In the genomic region with DNA sequence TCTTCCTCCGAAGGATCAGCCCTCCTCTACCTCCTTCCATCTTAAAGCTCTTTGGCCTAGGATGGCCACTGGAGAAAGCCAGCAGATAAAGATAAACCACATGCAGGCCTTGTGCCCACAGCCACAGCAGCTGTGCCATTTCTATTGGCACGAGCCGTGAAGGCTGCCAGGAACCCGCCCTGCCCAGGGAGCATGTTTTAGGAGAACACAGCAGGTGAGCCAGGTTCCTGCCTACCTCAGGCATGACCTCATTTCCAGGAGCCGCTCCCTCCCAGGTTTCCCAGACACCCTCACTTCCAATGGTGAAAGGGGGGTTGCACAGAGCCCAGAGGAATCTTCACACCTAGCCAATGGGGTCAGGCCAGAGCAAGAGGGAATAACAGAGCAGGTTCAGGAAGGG, we compare ENCODE assay signal across 9 mouse cellular contexts. TPM values are rescaled to one million over a fixed set of nuclear protein-coding genes. Genes with fewer than 3 reads are reported as not detected.
DNase-seq lines count a peak whose midpoint lies in the region; ATAC-seq and TF ChIP-seq lines count a peak whose summit lies in the region.
"Had no signal": no experiment of that assay in that cellular context is flagged by ENCODE, and none has a peak within 500 bp of the region (broad histone marks: within the 10 kb centered on the region; RNA-seq: fewer than 3 reads in every experiment).

No protein-coding gene starts in this region.

- H3K4me1 ChIP-seq in heart, postnatal 0 days (ENCODE audit: control insufficient read depth, insufficient read depth): peaks cover 73% of the 10 kb centered on the region
- H3K4me1 ChIP-seq in intestine, embryonic 15.5 days (replicated peaks): peaks cover 69% of the 10 kb centered on the region
- peaks cover 25% of the 10 kb centered on the region for H3K4me1 ChIP-seq in hindbrain, embryonic 12.5 days

- no peak for TF ChIP-seq EP300 in heart, postnatal 0 days (IDR thresholded peaks at IDR 0.05; ENCODE audit: low read depth)

- H3K36me3 ChIP-seq in heart, postnatal 0 days (replicated peaks; ENCODE audit: control insufficient read depth, insufficient read depth, low read length): no peaks in the 10 kb centered on the region
- no peaks in the 10 kb centered on the region for H3K36me3 ChIP-seq in intestine, embryonic 15.5 days
- H3K36me3 ChIP-seq in hindbrain, embryonic 12.5 days: no peaks in the 10 kb centered on the region
- H3K36me3 ChIP-seq: midbrain, embryonic 15.5 days had no signal

- no peaks in the 10 kb centered on the region for H3K27me3 ChIP-seq in heart, postnatal 0 days (ENCODE audit: control insufficient read depth, insufficient read depth, low read length)
- H3K27me3 ChIP-seq in intestine, embryonic 15.5 days (replicated peaks): no peaks in the 10 kb centered on the region
- peaks cover 37% of the 10 kb centered on the region for H3K27me3 ChIP-seq in hindbrain, embryonic 12.5 days

- DNase-seq in heart, postnatal 0 days (ENCODE audit: low spot score): no peak
- no peak for DNase-seq in heart, postnatal 36 days
- DNase-seq in brain, adult 2 months (ENCODE audit: low read depth, low spot score): peak; percentile 86
- DNase-seq in lung, postnatal 36 days: peak; percentile 85

- H3K4me2 ChIP-seq in heart, postnatal 0 days (ENCODE audit: low read depth, low read length): no peak overlapping the region
- peak overlapping the region; percentile 1; the same call in 1 of the 2 replicates for H3K4me2 ChIP-seq in intestine, embryonic 15.5 days (replicated peaks)
- H3K4me2 ChIP-seq in hindbrain, embryonic 12.5 days (replicated peaks): no peak overlapping the region
- H3K4me2 ChIP-seq: midbrain, embryonic 15.5 days had no signal

- ATAC-seq in heart, postnatal 0 days (ENCODE audit: insufficient read depth, low read depth): no peak
- no peak for ATAC-seq in intestine, embryonic 15.5 days
- no peak for ATAC-seq in hindbrain, embryonic 12.5 days (ENCODE audit: low FRiP score)
- no peak for ATAC-seq in inflammation-experienced regulatory T-cells, adult 6 months
- ATAC-seq: midbrain, embryonic 15.5 days had no signal

- intact Hi-C loops in heart, postnatal 36 days (cut with DNase I): no loop called here

- H3K4me3 ChIP-seq in heart, postnatal 0 days (ENCODE audit: low read depth, low read length): no peak overlapping the region
- H3K4me3 ChIP-seq in intestine, embryonic 15.5 days (replicated peaks): no peak overlapping the region
- H3K4me3 ChIP-seq in hindbrain, embryonic 12.5 days: no peak overlapping the region
- H3K4me3 ChIP-seq: midbrain, embryonic 15.5 days had no signal

- no peak overlapping the region for H3K9ac ChIP-seq in heart, postnatal 0 days (replicated peaks; ENCODE audit: low read depth, low read length)
- H3K9ac ChIP-seq in intestine, embryonic 15.5 days: no peak overlapping the region
- no peak overlapping the region for H3K9ac ChIP-seq in hindbrain, embryonic 12.5 days
- H3K9ac ChIP-seq: midbrain, embryonic 15.5 days had no signal

- 50% methylated on average over 5 of the region's 5 CpGs for WGBS in heart, postnatal 0 days
- WGBS in intestine, embryonic 15.5 days: 70% methylated on average over 5 of the region's 5 CpGs
- WGBS in hindbrain, embryonic 12.5 days: 72% methylated on average over 5 of the region's 5 CpGs

- 0 out of 2 replicates have a peak overlapping the region, but pooled peaks have one; percentile 35 for H3K27ac ChIP-seq in heart, postnatal 0 days (ENCODE audit: low read depth)
- H3K27ac ChIP-seq in intestine, embryonic 15.5 days: no peak overlapping the region
- no peak overlapping the region for H3K27ac ChIP-seq in hindbrain, embryonic 12.5 days
- H3K27ac ChIP-seq: midbrain, embryonic 15.5 days had no signal

- no peaks in the 10 kb centered on the region for H3K9me3 ChIP-seq in heart, postnatal 0 days (replicated peaks; ENCODE audit: control insufficient read depth, low read length)
- no peaks in the 10 kb centered on the region for H3K9me3 ChIP-seq in intestine, embryonic 15.5 days
- no peaks in the 10 kb centered on the region for H3K9me3 ChIP-seq in hindbrain, embryonic 12.5 days (replicated peaks)
- H3K9me3 ChIP-seq: midbrain, embryonic 15.5 days had no signal

- TF ChIP-seq CTCF in heart, postnatal 0 days (IDR thresholded peaks at IDR 0.05; ENCODE audit: low read depth): no peak

RNA-seq across cellular contexts. Expression of a gene that starts 3.8 kb away (rescaled TPM):
- total RNA-seq in heart, postnatal 0 days (2014; rRNA removed; ENCODE audit: low replicate concordance): 12.2 and 47.8 TPM in 2 replicates
- polyA plus RNA-seq in heart, postnatal 0 days (2015; fragmentation: Nextera tagmentation; extraction: Ambion mirVana): 6.6 and 7.2 TPM in 2 replicates
- 10 to 100 TPM; 11.2 to 11.4 TPM for total RNA-seq in heart, postnatal 36 days (2021)
- 32.8 and 35.6 TPM in 2 replicates for polyA plus RNA-seq in intestine, embryonic 15.5 days (2015; fragmentation: Nextera tagmentation; extraction: Ambion mirVana)
- 8.0 and 9.0 TPM in 2 replicates for polyA plus RNA-seq in hindbrain, embryonic 12.5 days (2016; fragmentation: Nextera tagmentation; extraction: Ambion mirVana)
- 1 to 10 TPM in 2 of 3 experiments, under 1 TPM in 1; 0.93 to 2.2 (median 1.0) TPM for polyA plus RNA-seq in inflammation-experienced regulatory T-cells, adult 6 months (2017; shearing (Covaris generic))

RNA-seq across cellular contexts. Expression of a gene that starts 31.6 kb away (rescaled TPM):
- total RNA-seq in heart, postnatal 0 days (2014; rRNA removed; ENCODE audit: low replicate concordance): 121 and 168 TPM in 2 replicates
- 179 and 186 TPM in 2 replicates for polyA plus RNA-seq in heart, postnatal 0 days (2015; fragmentation: Nextera tagmentation; extraction: Ambion mirVana)
- total RNA-seq in heart, postnatal 36 days (2021): 100 to 1,000 TPM; 439 to 481 TPM
- 30.8 and 31.2 TPM in 2 replicates for polyA plus RNA-seq in intestine, embryonic 15.5 days (2015; fragmentation: Nextera tagmentation; extraction: Ambion mirVana)
- polyA plus RNA-seq in hindbrain, embryonic 12.5 days (2016; fragmentation: Nextera tagmentation; extraction: Ambion mirVana): 22.5 and 25.6 TPM in 2 replicates
- polyA plus RNA-seq in inflammation-experienced regulatory T-cells, adult 6 months (2017; shearing (Covaris generic)): 1 to 10 TPM; 2.4 to 9.2 (median 8.2) TPM

RNA-seq across cellular contexts. Expression of a gene that starts 47.1 kb away (rescaled TPM):
- not detected in 2 replicates for total RNA-seq in heart, postnatal 0 days (2014; rRNA removed; ENCODE audit: low replicate concordance)
- polyA plus RNA-seq in heart, postnatal 0 days (2015; fragmentation: Nextera tagmentation; extraction: Ambion mirVana): not detected in 2 replicates
- not detected for total RNA-seq in heart, postnatal 36 days (2021)
- 0.60 and 0.88 TPM in 2 replicates for polyA plus RNA-seq in intestine, embryonic 15.5 days (2015; fragmentation: Nextera tagmentation; extraction: Ambion mirVana)
- polyA plus RNA-seq in hindbrain, embryonic 12.5 days (2016; fragmentation: Nextera tagmentation; extraction: Ambion mirVana): 4.7 and 7.3 TPM in 2 replicates
- polyA plus RNA-seq in inflammation-experienced regulatory T-cells, adult 6 months (2017; shearing (Covaris generic)): not detected
- total RNA-seq: common myeloid progenitor, adult 5-6 weeks had no signal

Comparison
In these comparisons a context has a peak if more than half of its experiments do, and no peak if none do; other contexts are left out.
1. DNase-seq: peak in brain, adult 2 months (single experiment) and lung, postnatal 36 days (single experiment); none in heart, postnatal 0 days (single experiment) and heart, postnatal 36 days (0 of 2).